Mouse (Mus musculus) heart, embryonic 10.5 days (tissue): ENCODE results near the gene Nxn. TPM values are rescaled to one million over a fixed set of nuclear protein-coding genes. Genes with fewer than 3 reads are reported as not detected.
A peak's percentile ranks its signal among the peaks of the same experiment; 100 is the strongest.

Experiments
- DNase-seq: peaks from one replicate; pipeline ENCODE4 v3.0.0-alpha.2; 2017; ENCODE audit warnings: low spot score
- H3K27ac ChIP-seq: fragments of 300-500 bp; sonication (generic); 2 replicates; pipeline ENCODE4 v1.5.1; 2016; ENCODE audit warnings: mild to moderate bottlenecking
- H3K27me3 ChIP-seq: fragments of 300-500 bp; sonication (generic); 2 replicates; pipeline ENCODE4 v1.6.1; 2016; ENCODE audit warnings: mild to moderate bottlenecking; ENCODE audit not compliant: poor library complexity, insufficient read depth, severe bottlenecking
- H3K36me3 ChIP-seq: fragments of 300-500 bp; sonication (generic); 2 replicates; pipeline ENCODE4 v1.6.1; 2016; ENCODE audit warnings: mild to moderate bottlenecking, moderate library complexity
- H3K4me1 ChIP-seq: fragments of 300-500 bp; sonication (generic); 2 replicates; pipeline ENCODE4 v1.6.1; 2016; ENCODE audit warnings: mild to moderate bottlenecking
- H3K4me3 ChIP-seq: fragments of 300-500 bp; sonication (generic); 2 replicates; pipeline ENCODE4 v1.5.1; 2016; ENCODE audit warnings: mild to moderate bottlenecking, moderate library complexity
- H3K9me3 ChIP-seq: fragments of 300-500 bp; sonication (generic); 2 replicates; pipeline ENCODE4 v1.6.1; 2016; ENCODE audit warnings: mild to moderate bottlenecking, moderate library complexity
- WGBS: fragments of 180-500 bp; shearing (Covaris S2); methylation state at CpG from one replicate; pipeline ENCODE4 v1.1.7; 2016; 5-methylcytosine and 5-hydroxymethylcytosine counted together
- polyA plus RNA-seq: library from polyadenylated mRNA; unstranded; fragments of >200 nt; fragmentation: Nextera tagmentation; extraction: Ambion mirVana; gene quantifications from 2 replicates; pipeline ENCODE4 v1.2.1, GENCODE M21; 2016

The Nxn gene
- polyA plus RNA-seq, 1 experiment from 2014 or later = 34.5 TPM

GRCm38 (mm10) chr11:76334966-76335365 lies 64.0 kb downstream of the Nxn start:
- DNase-seq = no peak
- H3K27me3 ChIP-seq = no peaks in the 10 kb centered on the region
- H3K27ac ChIP-seq = no peak overlapping the region
- no peaks in the 10 kb centered on the region for H3K36me3 ChIP-seq
- no peak overlapping the region for H3K4me3 ChIP-seq
- H3K9me3 ChIP-seq = no peaks in the 10 kb centered on the region
- 89% methylated on average over 10 of the region's 10 CpGs for WGBS
- peaks cover 18% of the 10 kb centered on the region for H3K4me1 ChIP-seq

GRCm38 (mm10) chr11:76332240-76332639 lies 66.7 kb downstream of the Nxn start:
- Histone ChIP-seq H3K27ac (no peak overlapping the region), H3K27me3 (no peaks in the 10 kb centered on the region), H3K9me3 (no peaks in the 10 kb centered on the region), H3K4me1 (peaks cover 40% of the 10 kb centered on the region), H3K36me3 (no peaks in the 10 kb centered on the region), H3K4me3 (no peak overlapping the region)
- DNase-seq = no peak
- 61% methylated on average over 5 of the region's 5 CpGs for WGBS

- Histone ChIP-seq H3K27me3 (no peaks in the 10 kb centered on the region), H3K4me3 (0 out of 2 replicates have a peak overlapping the region, but pooled peaks have one; percentile 9), H3K4me1 (peaks cover 70% of the 10 kb centered on the region), H3K27ac (0 out of 2 replicates have a peak overlapping the region, but pooled peaks have one; percentile 70), H3K9me3 (no peaks in the 10 kb centered on the region), H3K36me3 (no peaks in the 10 kb centered on the region)
- no peak for DNase-seq
- 33% methylated on average over 2 of the region's 2 CpGs for WGBS
These were observed 70.2 kb downstream of the Nxn start for GRCm38 (mm10) chr11:76328522-76329290.

GRCm38 (mm10) chr11:76328084-76328483 lies 70.9 kb downstream of the Nxn start:
- no peak for DNase-seq
- Histone ChIP-seq H3K27ac (peak overlapping the region; percentile 70), H3K36me3 (no peaks in the 10 kb centered on the region), H3K27me3 (no peaks in the 10 kb centered on the region), H3K9me3 (no peaks in the 10 kb centered on the region), H3K4me3 (0 out of 2 replicates have a peak overlapping the region, but pooled peaks have one; percentile 9), H3K4me1 (peaks cover 72% of the 10 kb centered on the region)
- 25% methylated on average over 11 of the region's 11 CpGs for WGBS

- DNase-seq = no peak
- 89% methylated on average over 6 of the region's 6 CpGs for WGBS
- Histone ChIP-seq H3K9me3 (no peaks in the 10 kb centered on the region), H3K4me3 (no peak overlapping the region), H3K4me1 (peaks cover 82% of the 10 kb centered on the region), H3K27ac (no peak overlapping the region), H3K36me3 (no peaks in the 10 kb centered on the region), H3K27me3 (no peaks in the 10 kb centered on the region)
These were observed 72.3 kb downstream of the Nxn start for GRCm38 (mm10) chr11:76326672-76327071.

- Histone ChIP-seq H3K4me1 (peaks cover 84% of the 10 kb centered on the region), H3K27ac (no peak overlapping the region), H3K27me3 (no peaks in the 10 kb centered on the region), H3K4me3 (no peak overlapping the region), H3K36me3 (peaks cover 2% of the 10 kb centered on the region; the same call in 1 of the 2 replicates), H3K9me3 (no peaks in the 10 kb centered on the region)
- WGBS = 88% methylated on average over 2 of the region's 2 CpGs
- no peak for DNase-seq
These were observed 72.9 kb downstream of the Nxn start for GRCm38 (mm10) chr11:76326051-76326450.

GRCm38 (mm10) chr11:76324801-76325200 lies 74.1 kb downstream of the Nxn start:
- WGBS = 79% methylated on average over 9 of the region's 9 CpGs
- no peak overlapping the region for H3K27ac ChIP-seq
- no peak for DNase-seq
- no peak overlapping the region for H3K4me3 ChIP-seq
- peaks cover 78% of the 10 kb centered on the region for H3K4me1 ChIP-seq
- H3K36me3 ChIP-seq = peaks cover 8% of the 10 kb centered on the region; the same call in 1 of the 2 replicates
- no peaks in the 10 kb centered on the region for H3K9me3 ChIP-seq
- H3K27me3 ChIP-seq = no peaks in the 10 kb centered on the region

- Histone ChIP-seq H3K36me3 (peaks cover 8% of the 10 kb centered on the region; the same call in 1 of the 2 replicates), H3K4me1 (peaks cover 72% of the 10 kb centered on the region), H3K4me3 (no peak overlapping the region), H3K27ac (peak overlapping the region; percentile 47; the same call in 1 of the 2 replicates), H3K9me3 (no peaks in the 10 kb centered on the region), H3K27me3 (no peaks in the 10 kb centered on the region)
- WGBS = 70% methylated on average over 9 of the region's 9 CpGs
- no peak for DNase-seq
These were observed 74.7 kb downstream of the Nxn start for GRCm38 (mm10) chr11:76324207-76324606.

- H3K4me3 ChIP-seq = no peak overlapping the region
- peaks cover 8% of the 10 kb centered on the region; the same call in 1 of the 2 replicates for H3K36me3 ChIP-seq
- DNase-seq = no peak
- no peaks in the 10 kb centered on the region for H3K27me3 ChIP-seq
- no peaks in the 10 kb centered on the region for H3K9me3 ChIP-seq
- H3K4me1 ChIP-seq = peaks cover 64% of the 10 kb centered on the region
- H3K27ac ChIP-seq = peak overlapping the region; percentile 38; the same call in 1 of the 2 replicates
- 76% methylated on average over 5 of the region's 5 CpGs for WGBS
These were observed 76.0 kb downstream of the Nxn start for GRCm38 (mm10) chr11:76322939-76323338.

- WGBS = 93% methylated on average over 1 of the region's 1 CpGs
- Histone ChIP-seq H3K36me3 (peaks cover 8% of the 10 kb centered on the region; the same call in 1 of the 2 replicates), H3K4me3 (no peak overlapping the region), H3K27ac (peak overlapping the region; percentile 38; the same call in 1 of the 2 replicates), H3K27me3 (no peaks in the 10 kb centered on the region), H3K9me3 (no peaks in the 10 kb centered on the region), H3K4me1 (peaks cover 65% of the 10 kb centered on the region)
- peak; percentile 75 for DNase-seq
These were observed 76.9 kb downstream of the Nxn start for GRCm38 (mm10) chr11:76322081-76322480.

GRCm38 (mm10) chr11:76320475-76320874 lies 78.5 kb downstream of the Nxn start:
- H3K4me1 ChIP-seq = peaks cover 61% of the 10 kb centered on the region
- peak overlapping the region; percentile 60 for H3K27ac ChIP-seq
- H3K27me3 ChIP-seq = no peaks in the 10 kb centered on the region
- no peaks in the 10 kb centered on the region for H3K9me3 ChIP-seq
- WGBS = 80% methylated on average over 9 of the region's 9 CpGs
- H3K4me3 ChIP-seq = no peak overlapping the region
- peaks cover 8% of the 10 kb centered on the region; the same call in 1 of the 2 replicates for H3K36me3 ChIP-seq
- no peak for DNase-seq

- WGBS = 66% methylated on average over 9 of the region's 9 CpGs
- no peak overlapping the region for H3K4me3 ChIP-seq
- H3K4me1 ChIP-seq = peaks cover 55% of the 10 kb centered on the region
- no peaks in the 10 kb centered on the region for H3K27me3 ChIP-seq
- H3K9me3 ChIP-seq = no peaks in the 10 kb centered on the region
- H3K27ac ChIP-seq = peak overlapping the region; percentile 60
- H3K36me3 ChIP-seq = peaks cover 8% of the 10 kb centered on the region; the same call in 1 of the 2 replicates
- DNase-seq = no peak
These were observed 79.1 kb downstream of the Nxn start for GRCm38 (mm10) chr11:76319714-76320435.

GRCm38 (mm10) chr11:76317904-76318303 lies 81.0 kb downstream of the Nxn start:
- H3K9me3 ChIP-seq = no peaks in the 10 kb centered on the region
- H3K27me3 ChIP-seq = no peaks in the 10 kb centered on the region
- peaks cover 45% of the 10 kb centered on the region for H3K4me1 ChIP-seq
- WGBS = 70% methylated on average over 2 of the region's 2 CpGs
- DNase-seq = no peak
- no peak overlapping the region for H3K4me3 ChIP-seq
- peaks cover 8% of the 10 kb centered on the region; the same call in 1 of the 2 replicates for H3K36me3 ChIP-seq
- no peak overlapping the region for H3K27ac ChIP-seq
